Mouse (Mus musculus) cerebellum, adult 2 months (tissue): ENCODE results near the gene Heg1. TPM values are rescaled to one million over a fixed set of nuclear protein-coding genes. Genes with fewer than 3 reads are reported as not detected.

Source experiments
- DNase-seq, 2 experiments: peaks; one replicate each; pipeline ENCODE4 v3.0.0; 2021
- H3K27ac ChIP-seq: fragments of 200-500 bp; 2 replicates; pipeline ENCODE4 v1.5.1; 2012; ENCODE audit warnings: low read length, control low read depth, inconsistent platforms; ENCODE audit not compliant: insufficient read depth
- H3K27me3 ChIP-seq: fragments of 200-500 bp; 2 replicates; pipeline ENCODE4 v1.6.1; 2012; ENCODE audit warnings: inconsistent platforms, mild to moderate bottlenecking, low read length, moderate library complexity; ENCODE audit not compliant: control insufficient read depth, insufficient read depth
- H3K4me1 ChIP-seq: fragments of 200-500 bp; 2 replicates; pipeline ENCODE4 v1.6.1; 2011; ENCODE audit warnings: low read length; ENCODE audit not compliant: control insufficient read depth, insufficient read depth
- H3K4me3 ChIP-seq: fragments of 200-500 bp; replicated peaks from 2 replicates; pipeline ENCODE3; 2011; ENCODE audit warnings: mild to moderate bottlenecking, low read depth, low read length, control low read depth; ENCODE audit not compliant: insufficient read depth
- CTCF ChIP-seq: fragments of 200-500 bp; IDR thresholded peaks from 2 replicates; pipeline ENCODE4 v1.5.1; 2011; ENCODE audit warnings: low read depth, mild to moderate bottlenecking, control low read depth, low read length, moderate library complexity, borderline replicate concordance; ENCODE audit not compliant: insufficient read depth
- POLR2A ChIP-seq: fragments of 200-500 bp; IDR thresholded peaks from 2 replicates; pipeline ENCODE4 v1.6.1; 2011; ENCODE audit warnings: low read length, control low read depth, borderline replicate concordance; ENCODE audit not compliant: insufficient read depth
- WGBS: fragments of 180-500 bp; shearing (Covaris S2); methylation state at CpG from one replicate; pipeline ENCODE4 v1.1.7; 2018; 5-methylcytosine and 5-hydroxymethylcytosine counted together
- polyA plus RNA-seq: library from polyadenylated mRNA; depleted of rRNA; stranded (reverse); fragments of >200 nt; gene quantifications from 2 replicates; pipeline ENCODE4 v1.2.3, GENCODE M21; 2012

The Heg1 gene
- polyA plus RNA-seq, 1 experiment, result 21.9 TPM

GRCm38 (mm10) chr16:33735238-33735637 lies 51.1 kb downstream of the Heg1 start:
- TF ChIP-seq POLR2A, result no peak
- no peak for TF ChIP-seq CTCF
- Histone ChIP-seq H3K27me3 (no peaks in the 10 kb centered on the region), H3K27ac (0 out of 2 replicates have a peak overlapping the region, but pooled peaks have one; percentile 42), H3K4me1 (peaks cover 35% of the 10 kb centered on the region), H3K4me3 (no peak overlapping the region)
- no peak for DNase-seq
- WGBS, result 77% methylated on average over 5 of the region's 5 CpGs

GRCm38 (mm10) chr16:33735791-33736190 lies 51.6 kb downstream of the Heg1 start:
- H3K27me3 ChIP-seq, result no peaks in the 10 kb centered on the region
- peaks cover 39% of the 10 kb centered on the region for H3K4me1 ChIP-seq
- H3K4me3 ChIP-seq, result no peak overlapping the region
- peak in 1 of 2 experiments; percentile 65 for DNase-seq
- 17% methylated on average over 5 of the region's 5 CpGs for WGBS
- no peak for TF ChIP-seq POLR2A
- H3K27ac ChIP-seq, result no peak overlapping the region; the same call in 1 of the 2 replicates

GRCm38 (mm10) chr16:33736746-33737145 lies 52.6 kb downstream of the Heg1 start:
- no peaks in the 10 kb centered on the region for H3K27me3 ChIP-seq
- H3K4me1 ChIP-seq, result peaks cover 41% of the 10 kb centered on the region
- TF ChIP-seq CTCF, result no peak
- TF ChIP-seq POLR2A, result no peak
- H3K4me3 ChIP-seq, result no peak overlapping the region
- no peak overlapping the region for H3K27ac ChIP-seq
- WGBS, result 85% methylated on average over 6 of the region's 6 CpGs
- DNase-seq, result no peak

- TF ChIP-seq CTCF, result no peak
- TF ChIP-seq POLR2A, result no peak
- peaks cover 31% of the 10 kb centered on the region for H3K4me1 ChIP-seq
- H3K4me3 ChIP-seq, result no peak overlapping the region
- DNase-seq, result no peak
- no peaks in the 10 kb centered on the region for H3K27me3 ChIP-seq
- WGBS, result 84% methylated on average over 7 of the region's 7 CpGs
- H3K27ac ChIP-seq, result peak overlapping the region; percentile 34
These were observed 55.0 kb downstream of the Heg1 start for GRCm38 (mm10) chr16:33738949-33739719.

- TF ChIP-seq CTCF (peak; percentile 95), POLR2A (no peak)
- Histone ChIP-seq H3K4me3 (no peak overlapping the region), H3K4me1 (peaks cover 36% of the 10 kb centered on the region), H3K27me3 (no peaks in the 10 kb centered on the region), H3K27ac (0 out of 2 replicates have a peak overlapping the region, but pooled peaks have one; percentile 16)
- DNase-seq, result peak; percentile 80 to 90
- 5% methylated on average over 3 of the region's 3 CpGs for WGBS
These were observed 55.6 kb downstream of the Heg1 start for GRCm38 (mm10) chr16:33739802-33740201.

GRCm38 (mm10) chr16:33740416-33740815 lies 56.2 kb downstream of the Heg1 start:
- no peak overlapping the region for H3K27ac ChIP-seq
- H3K27me3 ChIP-seq, result no peaks in the 10 kb centered on the region
- 36% methylated on average over 6 of the region's 6 CpGs for WGBS
- H3K4me1 ChIP-seq, result peaks cover 33% of the 10 kb centered on the region
- no peak overlapping the region for H3K4me3 ChIP-seq
- DNase-seq, result peak in 1 of 2 experiments; percentile 41
- TF ChIP-seq POLR2A, result no peak
- no peak for TF ChIP-seq CTCF

- peaks cover 25% of the 10 kb centered on the region for H3K4me1 ChIP-seq
- TF ChIP-seq CTCF, result no peak
- no peak for TF ChIP-seq POLR2A
- WGBS, result 70% methylated on average over 5 of the region's 5 CpGs
- H3K27ac ChIP-seq, result no peak overlapping the region
- H3K27me3 ChIP-seq, result no peaks in the 10 kb centered on the region
- no peak for DNase-seq
- no peak overlapping the region for H3K4me3 ChIP-seq
These were observed 57.6 kb downstream of the Heg1 start for GRCm38 (mm10) chr16:33741795-33742194.

- Histone ChIP-seq H3K4me3 (no peak overlapping the region), H3K4me1 (peaks cover 25% of the 10 kb centered on the region), H3K27me3 (no peaks in the 10 kb centered on the region), H3K27ac (no peak overlapping the region)
- no peak for TF ChIP-seq CTCF
- TF ChIP-seq POLR2A, result no peak
- WGBS, result 38% methylated on average over 9 of the region's 9 CpGs
- peak in 1 of 2 experiments; percentile 38 for DNase-seq
These were observed 58.1 kb downstream of the Heg1 start for GRCm38 (mm10) chr16:33742233-33742632.
